Mouse (Mus musculus) cortical plate, adult 2 months (tissue): ENCODE results near the gene Gm12166.

Experiments used
- CTCF ChIP-seq: fragments of 200-500 bp; IDR thresholded peaks from 2 replicates; pipeline ENCODE4 v1.5.1; 2011; ENCODE audit warnings: mild to moderate bottlenecking, control low read depth, low read length; ENCODE audit not compliant: insufficient read depth; ENCODE audit errors: extremely low read depth
- POLR2A ChIP-seq: fragments of 200-500 bp; IDR thresholded peaks from 2 replicates; pipeline ENCODE4 v1.6.1; 2011; ENCODE audit warnings: mild to moderate bottlenecking, low read length, control low read depth; ENCODE audit not compliant: insufficient read depth; ENCODE audit errors: extremely low read depth

DNA sequence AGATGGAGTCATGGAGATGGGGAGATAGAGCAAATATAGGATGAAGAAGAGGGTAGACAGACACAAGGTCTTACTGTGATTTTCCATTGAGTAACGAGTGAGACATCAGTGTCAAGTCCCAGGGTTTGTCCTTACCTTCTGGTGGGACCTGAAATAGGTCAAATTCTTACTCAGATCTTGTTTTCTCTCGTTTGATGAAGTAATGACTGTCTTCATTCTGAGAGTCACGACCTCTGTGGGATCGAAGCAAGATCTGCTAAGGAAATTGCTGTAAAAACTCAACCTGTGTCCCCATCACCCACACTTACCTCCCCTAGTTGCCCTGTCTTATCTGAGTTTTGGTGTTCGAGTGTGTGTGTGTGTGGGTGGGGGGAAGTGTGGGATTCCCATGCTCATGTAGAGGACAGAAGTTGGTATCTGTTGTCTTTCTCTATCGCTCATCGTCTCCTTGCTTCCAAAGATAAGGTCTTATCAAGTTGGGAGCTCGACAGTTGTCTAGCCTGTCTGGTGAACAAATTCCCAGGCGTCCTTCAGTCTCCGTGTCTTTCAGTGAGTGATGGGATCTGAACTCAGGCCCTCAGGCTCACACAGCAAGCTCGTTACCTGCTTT, 31.8 kb upstream of the Gm12166 start:
- TF ChIP-seq POLR2A (no peak), CTCF (no peak)
